Mouse (Mus musculus) embryonic fibroblast, embryonic 13.5 days (primary cell): ENCODE results near the gene Ppp4r1.

Source experiments
- CTCF ChIP-seq: IDR thresholded peaks from 2 replicates; pipeline ENCODE4 v1.5.1; 2011; ENCODE audit warnings: mild to moderate bottlenecking, control low read depth, low read length, moderate library complexity, borderline replicate concordance; ENCODE audit not compliant: insufficient read depth
- POLR2A ChIP-seq: IDR thresholded peaks from 2 replicates; pipeline ENCODE4 v1.6.1; 2011; ENCODE audit warnings: low read depth, mild to moderate bottlenecking, control low read depth, low read length, moderate library complexity

GRCm38 (mm10) chr17:65854006-65854405 lies 71.6 kb downstream of the Ppp4r1 start:
- TF ChIP-seq POLR2A (no peak), CTCF (no peak)
